Mouse (Mus musculus): ENCODE measurements around the gene Lrch1. TPM values are rescaled to one million over a fixed set of nuclear protein-coding genes. Genes with fewer than 3 reads are reported as not detected.

Gene Lrch1
- polyA plus RNA-seq, 1 experiment from 2014 or later, result 4.2 TPM

DNA sequence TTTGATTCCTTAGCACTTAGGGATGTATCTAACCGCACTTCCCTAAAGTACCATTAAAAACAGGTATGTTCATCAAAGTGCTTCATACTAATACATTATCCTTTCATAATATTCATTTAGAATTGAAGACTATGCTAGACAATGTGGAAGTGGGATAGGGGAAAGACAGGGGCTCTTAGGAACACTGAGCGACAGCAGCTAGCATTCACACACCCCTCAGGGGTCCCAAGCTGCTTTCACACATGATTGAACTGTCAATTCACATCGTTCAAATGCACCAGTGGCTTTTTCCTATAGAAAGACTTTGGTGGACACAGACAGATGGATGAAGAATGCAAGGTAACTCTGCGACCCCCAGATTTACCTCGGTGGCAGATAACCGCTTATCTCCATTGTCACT is 131.0 kb downstream of the Lrch1 start:
- Histone ChIP-seq H3K4me2 (replicated peaks; ENCODE audit: low read depth) (no peak overlapping the region), H3K27ac (ENCODE audit: low read depth, low read length) (no peak overlapping the region), H3K36me3 (ENCODE audit: control insufficient read depth, insufficient read depth) (0 out of 2 replicates have a peak, but pooled peaks cover 5% of the 10 kb centered on the region), H3K4me3 (ENCODE audit: low read depth, low read length) (no peak overlapping the region), H3K4me1 (replicated peaks; ENCODE audit: control insufficient read depth, insufficient read depth, low read length) (no peaks in the 10 kb centered on the region), H3K27me3 (replicated peaks; ENCODE audit: control insufficient read depth, insufficient read depth, low read length) (no peaks in the 10 kb centered on the region), H3K9ac (ENCODE audit: low read depth, low read length) (no peak overlapping the region), H3K9me3 (ENCODE audit: control insufficient read depth) (no peaks in the 10 kb centered on the region)
- WGBS, result 87% methylated on average over 6 of the region's 6 CpGs
- no peak for TF ChIP-seq CTCF (IDR thresholded peaks at IDR 0.05; ENCODE audit: low read depth)
- ATAC-seq, result no peak

- Histone ChIP-seq H3K9ac (ENCODE audit: low read depth, low read length) (no peak overlapping the region), H3K4me2 (replicated peaks; ENCODE audit: low read depth) (no peak overlapping the region), H3K4me3 (ENCODE audit: low read depth, low read length) (no peak overlapping the region), H3K27ac (ENCODE audit: low read depth, low read length) (no peak overlapping the region), H3K27me3 (replicated peaks; ENCODE audit: control insufficient read depth, insufficient read depth, low read length) (no peaks in the 10 kb centered on the region), H3K4me1 (replicated peaks; ENCODE audit: control insufficient read depth, insufficient read depth, low read length) (no peaks in the 10 kb centered on the region), H3K9me3 (ENCODE audit: control insufficient read depth) (no peaks in the 10 kb centered on the region), H3K36me3 (ENCODE audit: control insufficient read depth, insufficient read depth) (0 out of 2 replicates have a peak, but pooled peaks cover 8% of the 10 kb centered on the region)
- no peak for ATAC-seq
- no peak for TF ChIP-seq CTCF (IDR thresholded peaks at IDR 0.05; ENCODE audit: low read depth)
- WGBS, result 92% methylated on average over 17 of the region's 17 CpGs
Observed at GRCm38 (mm10) chr14:74814848-74815789, 132.6 kb downstream of the Lrch1 start.

GRCm38 (mm10) chr14:74811617-74812016 is 136.1 kb downstream of the Lrch1 start:
- Histone ChIP-seq H3K4me1 (replicated peaks; ENCODE audit: control insufficient read depth, insufficient read depth, low read length) (no peaks in the 10 kb centered on the region), H3K9me3 (ENCODE audit: control insufficient read depth) (no peaks in the 10 kb centered on the region), H3K4me2 (replicated peaks; ENCODE audit: low read depth) (no peak overlapping the region), H3K9ac (ENCODE audit: low read depth, low read length) (no peak overlapping the region), H3K27ac (ENCODE audit: low read depth, low read length) (no peak overlapping the region), H3K27me3 (replicated peaks; ENCODE audit: control insufficient read depth, insufficient read depth, low read length) (no peaks in the 10 kb centered on the region), H3K4me3 (ENCODE audit: low read depth, low read length) (no peak overlapping the region), H3K36me3 (ENCODE audit: control insufficient read depth, insufficient read depth) (peaks cover 22% of the 10 kb centered on the region; the same call in 1 of the 2 replicates)
- no peak for TF ChIP-seq CTCF (IDR thresholded peaks at IDR 0.05; ENCODE audit: low read depth)
- ATAC-seq, result no peak
- WGBS, result 57% methylated on average over 11 of the region's 11 CpGs

DNA sequence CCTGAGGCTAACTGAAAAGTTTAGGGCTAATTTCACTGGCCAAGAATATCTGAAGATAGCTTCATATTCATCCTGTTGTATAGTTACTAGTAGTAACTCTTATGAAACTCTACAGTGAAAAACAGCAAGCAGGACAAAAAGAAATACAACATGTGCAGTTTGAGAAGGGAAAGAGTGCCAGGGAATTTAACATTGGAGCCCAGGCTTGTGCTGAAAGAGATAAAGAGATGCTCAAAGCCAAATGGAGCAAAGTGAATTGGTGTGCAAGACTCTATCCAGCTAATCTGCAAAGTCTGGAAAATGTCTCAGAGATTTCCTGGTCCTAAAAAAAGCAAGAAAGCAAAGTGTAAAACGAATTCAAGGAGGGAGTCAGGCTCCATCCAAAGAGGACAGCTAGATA is 145.7 kb downstream of the Lrch1 start:
- no peaks in the 10 kb centered on the region for H3K4me1 ChIP-seq (replicated peaks; ENCODE audit: control insufficient read depth, insufficient read depth, low read length)
- H3K36me3 ChIP-seq (ENCODE audit: control insufficient read depth, insufficient read depth), result peaks cover 51% of the 10 kb centered on the region
- no peak overlapping the region for H3K4me2 ChIP-seq (replicated peaks; ENCODE audit: low read depth)
- ATAC-seq, result no peak
- H3K27me3 ChIP-seq (replicated peaks; ENCODE audit: control insufficient read depth, insufficient read depth, low read length), result no peaks in the 10 kb centered on the region
- 72% methylated on average over 1 of the region's 1 CpGs for WGBS
- TF ChIP-seq CTCF (IDR thresholded peaks at IDR 0.05; ENCODE audit: low read depth), result no peak
- no peaks in the 10 kb centered on the region for H3K9me3 ChIP-seq (ENCODE audit: control insufficient read depth)
- H3K9ac ChIP-seq (ENCODE audit: low read depth, low read length), result no peak overlapping the region
- no peak overlapping the region for H3K27ac ChIP-seq (ENCODE audit: low read depth, low read length)
- H3K4me3 ChIP-seq (ENCODE audit: low read depth, low read length), result no peak overlapping the region

DNA sequence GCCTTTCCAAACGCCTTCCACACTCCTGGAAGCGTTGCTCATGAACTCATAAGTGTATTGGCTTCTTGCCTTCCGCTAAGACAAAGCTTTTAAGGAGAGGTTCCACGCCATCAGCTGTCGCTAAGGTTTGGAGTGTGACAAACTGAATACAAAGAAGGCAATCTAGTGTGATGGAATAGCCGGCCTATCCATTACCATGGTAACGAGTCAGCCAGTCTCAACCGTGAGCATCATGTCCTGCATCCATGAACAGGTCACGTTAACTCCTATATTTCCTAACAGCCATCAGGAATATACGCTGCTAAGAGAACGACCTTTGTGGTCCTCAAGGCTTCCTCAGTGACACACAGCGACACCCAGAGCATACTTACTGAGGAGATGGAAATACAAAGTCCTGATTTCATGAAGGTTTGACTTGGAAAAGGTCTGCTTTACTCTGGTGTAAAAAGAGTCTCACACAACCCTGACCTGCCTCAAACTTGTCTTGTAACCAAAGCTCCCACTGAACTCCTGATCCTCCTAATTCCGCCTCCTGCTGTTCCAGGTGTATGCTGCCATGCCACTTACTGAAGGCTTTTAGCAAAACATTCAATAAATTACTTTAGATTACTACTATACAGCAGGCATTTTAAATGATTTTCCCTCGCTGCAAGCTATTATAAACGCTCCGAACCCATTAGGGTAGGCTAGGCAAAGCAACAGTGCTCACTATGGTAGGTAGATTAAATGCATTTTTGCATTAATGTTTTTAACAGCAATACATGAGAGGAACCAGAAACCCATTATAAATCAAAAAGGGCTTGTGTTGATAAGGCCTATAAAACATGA is 149.4 kb downstream of the Lrch1 start:
- Histone ChIP-seq H3K36me3 (ENCODE audit: control insufficient read depth, insufficient read depth) (peaks cover 42% of the 10 kb centered on the region), H3K27ac (ENCODE audit: low read depth, low read length) (no peak overlapping the region), H3K4me3 (ENCODE audit: low read depth, low read length) (no peak overlapping the region), H3K4me2 (replicated peaks; ENCODE audit: low read depth) (no peak overlapping the region), H3K4me1 (replicated peaks; ENCODE audit: control insufficient read depth, insufficient read depth, low read length) (no peaks in the 10 kb centered on the region), H3K9me3 (ENCODE audit: control insufficient read depth) (no peaks in the 10 kb centered on the region), H3K27me3 (replicated peaks; ENCODE audit: control insufficient read depth, insufficient read depth, low read length) (no peaks in the 10 kb centered on the region), H3K9ac (ENCODE audit: low read depth, low read length) (no peak overlapping the region)
- no peak for TF ChIP-seq CTCF (IDR thresholded peaks at IDR 0.05; ENCODE audit: low read depth)
- no peak for ATAC-seq
- WGBS, result 89% methylated on average over 16 of the region's 16 CpGs

Measured in intestine, postnatal 0 days (tissue).